Mouse (Mus musculus) ES-Bruce4 (cell line): ENCODE measurements around the gene Ddx56. TPM values are rescaled to one million over a fixed set of nuclear protein-coding genes. Genes with fewer than 3 reads are reported as not detected.

ENCODE experiments used
- H3K27ac ChIP-seq: 2 replicates; pipeline ENCODE4 v1.5.1; 2012; ENCODE audit warnings: low read length, inconsistent platforms; ENCODE audit not compliant: insufficient read depth
- H3K27me3 ChIP-seq: 2 replicates; pipeline ENCODE4 v1.6.1; 2012; ENCODE audit warnings: mild to moderate bottlenecking, low read length, inconsistent platforms; ENCODE audit not compliant: control insufficient read depth, poor library complexity, insufficient read depth, severe bottlenecking
- H3K36me3 ChIP-seq: 2 replicates; pipeline ENCODE4 v1.6.1; 2012; ENCODE audit warnings: inconsistent platforms, mild to moderate bottlenecking, low read length, moderate library complexity; ENCODE audit not compliant: control insufficient read depth, poor library complexity, insufficient read depth, severe bottlenecking
- H3K4me1 ChIP-seq: one replicate; pipeline ENCODE4 v1.8.1; 2011; ENCODE audit warnings: low read length; ENCODE audit not compliant: control insufficient read depth, insufficient read depth
- H3K4me3 ChIP-seq: 2 replicates; pipeline ENCODE4 v1.5.1; 2011; ENCODE audit warnings: low read depth, mild to moderate bottlenecking, low read length
- H3K9ac ChIP-seq: 2 replicates; pipeline ENCODE4 v1.6.1; 2012; ENCODE audit warnings: low read depth, mild to moderate bottlenecking, inconsistent platforms; ENCODE audit not compliant: poor library complexity, severe bottlenecking
- H3K9me3 ChIP-seq: replicated peaks from 2 replicates; pipeline ENCODE4 v1.6.1; 2012; ENCODE audit warnings: mild to moderate bottlenecking, low read length, inconsistent platforms; ENCODE audit not compliant: control insufficient read depth, poor library complexity, insufficient read depth, severe bottlenecking
- CTCF ChIP-seq: IDR thresholded peaks from one replicate; pipeline ENCODE4 v1.8.1; 2011; ENCODE audit warnings: low read depth, low read length
- EP300 ChIP-seq: IDR thresholded peaks from 2 replicates; pipeline ENCODE4 v1.6.1; 2011; ENCODE audit warnings: low read depth, low read length; ENCODE audit not compliant: insufficient read depth
- POLR2A ChIP-seq: IDR thresholded peaks from one replicate; pipeline ENCODE4 v1.8.1; 2011; ENCODE audit warnings: low read length; ENCODE audit not compliant: insufficient read depth
- polyA plus RNA-seq: library from polyadenylated mRNA; stranded (reverse); fragments of >200 nt; gene quantifications from 2 replicates; pipeline ENCODE4 v1.2.4, GENCODE M21; 2011; ENCODE audit warnings: low read depth; ENCODE audit not compliant: missing spikeins, insufficient read depth, insufficient read length

The Ddx56 gene
- polyA plus RNA-seq, 1 experiment = 60.4 TPM

DNA sequence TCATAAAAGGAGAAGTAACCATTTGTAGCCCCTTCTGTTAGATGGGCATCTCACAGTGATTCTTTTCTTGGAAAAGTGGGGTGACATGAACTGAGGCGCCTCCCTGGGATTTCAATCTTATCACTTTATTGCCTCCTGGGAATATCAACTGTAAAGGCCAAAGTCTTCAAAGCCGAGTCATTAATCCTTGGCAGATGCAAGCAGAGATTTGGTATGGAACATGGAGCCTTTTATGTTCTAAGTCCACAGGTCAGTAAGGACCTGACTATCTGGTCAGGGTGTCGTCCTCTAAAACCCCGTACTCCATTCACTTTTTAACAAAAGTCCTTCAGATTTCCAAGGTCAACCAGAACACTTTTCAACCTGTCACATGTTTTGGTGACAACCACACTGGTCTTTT is 14.7 kb downstream of the Ddx56 start:
- Histone ChIP-seq H3K9me3 (no peaks in the 10 kb centered on the region; the same call in 1 of the 2 replicates), H3K9ac (no peak overlapping the region), H3K36me3 (no peaks in the 10 kb centered on the region), H3K27me3 (no peaks in the 10 kb centered on the region), H3K4me3 (no peak overlapping the region), H3K4me1 (no peaks in the 10 kb centered on the region), H3K27ac (no peak overlapping the region)
- TF ChIP-seq POLR2A (no peak), CTCF (no peak), EP300 (no peak)

DNA sequence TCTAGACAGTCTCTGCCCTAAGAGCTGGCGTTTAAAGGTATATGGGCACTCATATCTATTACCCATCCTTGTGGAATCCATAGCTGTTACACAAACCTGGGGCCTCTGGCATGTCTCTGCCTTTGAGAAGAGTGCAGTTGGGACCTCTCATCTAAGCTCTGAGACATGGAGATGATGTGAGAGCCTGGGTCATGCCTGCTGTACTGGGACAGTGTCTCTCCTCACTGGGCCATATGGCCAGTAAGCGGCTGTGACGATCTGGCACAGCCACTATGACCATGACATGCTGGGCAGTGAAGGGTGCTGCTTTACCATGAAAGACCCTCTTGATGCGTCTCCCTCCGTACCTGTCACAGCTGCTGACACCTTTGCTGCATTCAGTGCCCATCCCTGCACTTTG is 15.3 kb downstream of the Ddx56 start:
- Histone ChIP-seq H3K4me1 (no peaks in the 10 kb centered on the region), H3K27ac (no peak overlapping the region), H3K9me3 (no peaks in the 10 kb centered on the region; the same call in 1 of the 2 replicates), H3K4me3 (no peak overlapping the region), H3K9ac (no peak overlapping the region), H3K36me3 (no peaks in the 10 kb centered on the region), H3K27me3 (no peaks in the 10 kb centered on the region)
- TF ChIP-seq EP300 = no peak
- TF ChIP-seq POLR2A = no peak
- TF ChIP-seq CTCF = no peak

DNA sequence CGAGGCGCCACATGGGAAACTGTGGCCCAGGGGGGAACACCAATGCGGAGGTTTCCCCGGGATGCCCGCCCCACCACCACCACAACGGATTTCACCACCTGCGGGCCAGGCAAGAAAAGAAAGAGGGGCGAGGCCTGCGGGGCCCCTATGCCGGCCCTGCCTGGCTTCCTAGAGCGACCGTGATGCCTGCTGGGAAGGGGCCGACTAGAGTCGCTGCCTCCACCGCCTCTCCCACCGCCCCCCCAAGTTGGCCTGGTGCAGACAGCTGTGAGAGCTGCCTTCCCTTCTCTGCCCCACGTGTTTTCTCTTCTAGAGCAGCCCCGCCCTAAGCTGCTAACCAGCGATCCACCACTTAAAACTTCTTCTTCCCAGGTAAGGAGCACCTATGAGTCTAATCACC is 22.9 kb downstream of the Ddx56 start:
- TF ChIP-seq CTCF (no peak), POLR2A (no peak), EP300 (no peak)
- H3K27ac ChIP-seq = no peak overlapping the region
- no peaks in the 10 kb centered on the region for H3K4me1 ChIP-seq
- H3K27me3 ChIP-seq = no peaks in the 10 kb centered on the region
- no peaks in the 10 kb centered on the region; the same call in 1 of the 2 replicates for H3K9me3 ChIP-seq
- H3K36me3 ChIP-seq = no peaks in the 10 kb centered on the region
- H3K9ac ChIP-seq = no peak overlapping the region
- no peak overlapping the region for H3K4me3 ChIP-seq

DNA sequence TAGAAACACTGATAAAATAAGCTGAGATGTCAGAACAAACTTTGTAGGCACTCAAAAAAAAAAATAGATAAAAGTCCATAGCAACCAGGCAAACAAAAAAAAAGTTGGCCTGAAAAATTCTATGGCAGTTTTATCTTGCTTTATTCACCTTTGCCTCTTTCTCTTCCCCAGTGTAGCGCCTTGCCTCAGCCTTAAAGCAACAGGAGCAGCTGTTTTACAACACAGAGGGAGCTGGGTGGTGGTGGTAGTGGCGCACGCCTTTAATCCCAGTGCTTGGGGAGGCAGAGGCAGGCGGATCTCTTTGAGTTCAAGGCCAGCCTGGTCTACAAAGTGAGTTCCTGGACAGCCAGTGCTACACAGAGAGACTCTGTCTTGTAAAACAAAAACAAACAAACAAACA is 34.5 kb downstream of the Ddx56 start:
- no peaks in the 10 kb centered on the region for H3K4me1 ChIP-seq
- no peaks in the 10 kb centered on the region for H3K36me3 ChIP-seq
- peaks cover 12% of the 10 kb centered on the region for H3K9me3 ChIP-seq
- no peak for TF ChIP-seq CTCF
- TF ChIP-seq EP300 = no peak
- no peak for TF ChIP-seq POLR2A
- no peaks in the 10 kb centered on the region for H3K27me3 ChIP-seq
- no peak overlapping the region for H3K4me3 ChIP-seq
- no peak overlapping the region for H3K27ac ChIP-seq
- H3K9ac ChIP-seq = no peak overlapping the region

DNA sequence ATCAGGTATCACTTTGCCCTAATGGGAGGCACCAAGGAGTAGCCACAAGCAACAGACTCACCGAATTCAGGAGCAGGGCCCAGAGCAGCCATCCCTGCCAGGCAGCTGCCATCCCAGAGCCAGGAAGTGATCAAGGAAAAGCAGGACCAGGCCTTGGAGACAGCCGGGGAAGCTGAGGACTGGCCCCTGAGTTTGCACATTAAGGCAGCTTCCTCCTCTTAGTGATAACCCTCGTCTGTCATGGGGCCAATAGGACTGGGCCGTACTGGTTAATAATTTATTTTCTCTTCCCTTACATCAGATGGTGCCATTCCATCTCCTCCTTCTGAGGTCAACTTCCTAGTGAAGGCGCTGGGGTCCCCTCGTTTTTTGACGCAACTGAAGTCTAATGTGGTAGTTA is 37.6 kb downstream of the Ddx56 start, which contains the start of gene Npc1l1:
Gene Npc1l1, minus strand, starts transcription at position 132 of the 400 bp plus-strand sequence.
- Histone ChIP-seq H3K9ac (no peak within 1 kb of the TSS), H3K4me3 (no peak within 1 kb of the TSS), H3K9me3 (peaks cover 3% of the 10 kb centered on the region), H3K27me3 (no peaks in the 10 kb centered on the region), H3K4me1 (peaks cover 3% of the 10 kb centered on the region), H3K36me3 (no peaks in the 10 kb centered on the region), H3K27ac (no peak within 1 kb of the TSS)
- TF ChIP-seq CTCF (no peak), EP300 (no peak), POLR2A (no peak)

DNA sequence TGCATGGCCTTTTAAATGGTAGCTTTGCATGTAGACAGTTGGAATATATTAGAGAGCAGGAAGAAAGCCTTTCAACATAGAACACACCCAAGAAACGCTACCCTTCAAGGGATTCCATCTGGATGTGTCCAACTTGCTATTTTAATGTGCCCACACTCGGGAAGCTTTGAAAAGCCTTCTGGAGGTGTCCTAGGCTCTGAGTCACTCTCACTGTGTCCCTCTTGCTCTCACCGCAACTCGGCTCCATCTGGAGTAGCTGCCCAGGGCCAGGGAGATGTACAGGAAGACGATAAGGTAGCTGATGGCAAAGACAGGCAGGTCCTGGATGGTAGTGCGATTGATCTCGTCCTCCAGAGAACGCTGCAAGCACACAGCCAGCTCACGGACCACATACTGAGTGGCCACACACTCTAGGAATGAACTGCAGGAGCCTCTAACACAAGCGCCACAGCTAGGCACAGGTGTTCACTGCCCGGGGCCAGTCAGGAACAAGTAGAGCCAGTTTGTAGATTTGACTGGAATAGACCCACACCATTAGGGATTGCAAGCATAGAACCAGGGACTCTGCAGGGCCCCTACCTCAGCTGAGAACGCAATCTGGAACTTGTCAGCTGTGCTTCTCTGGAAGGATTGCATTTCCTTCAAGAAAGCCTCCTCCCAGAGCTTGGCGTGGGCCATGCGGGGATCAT is 42.9 kb downstream of the Ddx56 start:
- no peak overlapping the region for H3K4me3 ChIP-seq
- TF ChIP-seq CTCF (no peak), EP300 (0 out of 2 replicates have a peak, but pooled peaks have one; percentile 14)

More for the DNA sequence above, 42.9 kb downstream of the Ddx56 start:
- Histone ChIP-seq H3K27me3 (no peaks in the 10 kb centered on the region), H3K4me1 (peaks cover 3% of the 10 kb centered on the region), H3K9me3 (no peaks in the 10 kb centered on the region), H3K9ac (no peak overlapping the region), H3K36me3 (no peaks in the 10 kb centered on the region), H3K27ac (no peak overlapping the region)
